Mouse (Mus musculus): ENCODE results near the gene Trim46.

The Trim46 gene

DNA sequence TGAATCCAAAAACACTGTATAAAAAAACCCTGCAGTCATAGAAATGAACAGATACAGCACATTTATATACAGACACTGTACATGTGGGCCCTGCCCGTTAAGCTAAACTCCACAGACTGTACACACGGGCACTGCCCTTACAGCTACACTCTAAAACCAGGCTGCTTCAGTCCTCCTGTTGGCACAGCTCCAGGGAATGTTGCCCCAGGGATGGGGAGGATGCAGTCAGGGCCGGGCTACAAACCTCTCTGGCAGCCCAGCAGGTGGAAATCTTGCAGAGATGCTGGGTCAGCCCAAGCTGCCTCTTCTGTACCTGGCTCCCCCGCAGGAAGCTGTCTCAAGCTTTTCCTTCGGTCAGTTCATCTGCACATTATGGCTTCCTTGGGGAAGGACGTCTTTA, 25.7 kb upstream of the Trim46 start:
- DNase-seq (ENCODE audit: low spot score in 2 of 2), result no peak

DNA sequence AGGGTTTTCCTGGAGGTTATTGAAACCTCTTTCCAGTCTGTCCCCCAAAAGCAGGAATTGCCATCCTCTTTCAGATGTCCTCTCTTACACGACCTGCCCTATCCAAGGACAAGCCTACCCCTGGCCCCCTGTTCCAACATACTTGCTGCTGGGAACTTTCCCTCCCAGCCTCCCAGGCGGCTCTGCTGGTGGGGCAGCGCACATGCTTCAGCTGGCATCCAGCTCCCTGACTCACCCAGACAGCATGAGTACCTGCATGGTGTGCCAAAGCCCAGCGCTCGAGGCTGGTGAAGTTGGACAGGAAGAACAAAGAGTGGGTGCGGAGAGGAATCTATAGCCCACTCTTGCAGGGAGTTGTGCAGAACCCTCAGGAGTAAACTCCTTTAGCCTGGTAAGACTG, 24.8 kb upstream of the Trim46 start:
- DNase-seq (ENCODE audit: low spot score in 2 of 2), result peak in 1 of 2 experiments; percentile 31

DNA sequence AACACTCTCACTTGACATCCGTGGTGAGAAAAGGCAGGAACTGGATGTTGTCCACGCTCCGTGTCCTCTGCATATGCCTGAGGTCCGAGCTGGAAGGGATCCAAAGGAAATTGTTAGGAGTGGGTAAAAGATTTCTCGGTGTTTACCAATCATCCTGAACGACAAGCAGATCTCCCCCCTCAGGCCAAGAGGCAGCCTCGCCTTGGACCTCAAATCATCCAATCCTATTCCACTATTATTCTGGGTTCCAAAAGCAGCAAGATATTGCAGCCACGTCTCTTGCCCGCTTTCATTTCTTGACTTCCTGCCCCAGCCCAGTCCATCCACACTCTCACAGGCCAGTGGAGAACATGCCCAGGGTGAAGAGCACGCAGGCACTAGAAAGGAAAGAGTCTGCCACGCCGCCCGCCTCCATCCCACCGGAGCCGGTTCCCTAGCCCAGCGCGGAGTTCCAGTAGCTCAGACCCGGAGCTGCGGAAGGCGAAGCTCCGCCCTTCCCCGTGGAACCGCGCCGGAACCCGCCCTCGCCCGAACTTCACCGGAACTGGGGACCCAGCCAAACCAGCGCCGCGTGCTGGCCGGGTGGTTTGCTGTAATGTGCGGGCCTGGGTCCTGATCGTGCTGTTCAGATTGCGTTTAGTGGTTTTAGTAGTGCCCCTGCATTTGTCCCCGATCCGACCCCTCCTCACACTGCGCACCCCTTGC, 24.1 kb upstream of the Trim46 start, which contains the start of gene Slc50a1:
Gene Slc50a1, minus strand, starts transcription at position 520 of the 705 bp plus-strand sequence.
- peak in 1 of 2 experiments; percentile 82 for DNase-seq (ENCODE audit: low spot score in 2 of 2)

DNA sequence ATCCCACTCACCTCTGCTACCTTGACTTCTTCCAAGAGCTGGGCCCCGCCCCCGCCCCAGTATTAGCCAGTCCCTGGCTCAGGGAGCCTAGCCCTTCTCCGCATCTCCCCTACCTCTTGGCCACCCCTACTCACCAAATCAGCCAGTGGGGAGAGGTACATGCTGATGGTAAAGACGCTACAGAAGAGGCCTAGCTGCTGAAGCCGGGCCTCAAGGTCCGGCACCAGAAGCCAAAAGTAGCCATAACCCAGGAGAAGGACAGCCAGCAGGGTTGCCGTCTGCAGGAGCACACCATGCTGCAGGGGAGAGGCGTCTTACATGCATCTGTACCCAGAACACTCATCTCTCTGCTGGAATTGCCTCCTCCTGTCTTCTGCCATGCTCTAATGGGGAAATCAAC, 22.8 kb upstream of the Trim46 start:
- DNase-seq (ENCODE audit: low spot score in 2 of 2), result no peak

DNA sequence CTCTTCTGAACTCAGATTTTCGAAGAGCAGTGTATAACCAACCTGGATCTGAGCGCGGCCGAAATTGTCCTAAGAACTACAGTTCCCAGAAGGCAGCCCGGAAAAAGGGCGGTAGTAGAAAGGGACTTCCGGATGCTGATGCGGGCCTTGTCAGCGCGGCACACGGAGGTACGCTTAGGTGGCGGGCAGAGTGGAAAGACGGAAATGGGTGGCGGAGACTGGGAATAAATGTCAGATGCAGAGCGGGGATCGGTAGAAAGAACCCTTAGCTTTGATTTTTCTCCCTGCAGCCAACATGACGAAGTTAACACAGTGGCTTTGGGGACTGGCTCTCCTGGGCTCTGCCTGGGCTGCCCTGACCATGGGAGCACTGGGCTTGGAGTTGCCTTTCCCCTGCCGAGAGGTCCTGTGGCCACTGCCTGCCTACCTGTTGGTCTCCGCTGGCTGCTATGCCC, 20.4 kb upstream of the Trim46 start:
- DNase-seq (ENCODE audit: low spot score in 2 of 2), result peak; percentile 63 to 79

DNA sequence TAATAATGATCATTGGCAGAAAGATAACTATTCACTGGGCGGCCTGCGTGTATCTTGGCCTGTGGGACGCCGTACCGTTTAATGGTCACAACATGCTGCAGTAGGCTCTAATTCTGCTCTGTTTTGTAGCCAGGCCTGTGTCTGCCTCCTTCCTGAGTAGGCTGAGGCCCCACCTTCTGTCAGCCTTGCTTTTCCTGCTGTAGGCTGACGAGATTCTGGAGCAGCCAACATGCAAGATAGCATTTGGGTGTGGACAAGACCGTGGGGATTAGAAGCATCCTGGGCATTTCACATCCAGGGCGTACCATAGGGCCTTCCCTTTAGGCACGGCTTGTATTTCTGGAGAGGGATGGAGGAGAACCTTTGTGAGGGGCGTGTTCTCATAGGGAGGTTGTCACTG, 16.3 kb upstream of the Trim46 start:
- no peak for DNase-seq (ENCODE audit: low spot score in 2 of 2)

DNA sequence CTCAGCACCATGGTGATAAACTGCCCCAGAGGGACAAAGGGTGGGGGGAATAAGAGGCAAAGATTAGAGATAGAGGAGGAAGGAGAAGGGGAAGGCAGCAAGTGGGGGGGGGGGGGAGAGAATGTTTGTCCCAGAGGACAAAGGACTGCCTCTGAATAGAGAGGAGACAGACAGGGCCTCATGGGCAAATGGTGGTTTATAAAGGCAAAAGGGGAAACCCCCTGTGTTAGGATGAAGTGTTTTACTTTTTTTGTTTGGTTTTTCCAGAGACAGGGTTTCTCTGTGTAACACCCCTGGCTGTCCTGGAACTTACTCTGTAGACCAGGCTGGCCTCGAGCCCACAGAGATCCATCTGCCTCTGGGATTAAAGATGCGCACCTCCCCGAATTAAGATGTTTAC, 14.1 kb upstream of the Trim46 start:
- no peak for DNase-seq (ENCODE audit: low spot score in 2 of 2)

DNA sequence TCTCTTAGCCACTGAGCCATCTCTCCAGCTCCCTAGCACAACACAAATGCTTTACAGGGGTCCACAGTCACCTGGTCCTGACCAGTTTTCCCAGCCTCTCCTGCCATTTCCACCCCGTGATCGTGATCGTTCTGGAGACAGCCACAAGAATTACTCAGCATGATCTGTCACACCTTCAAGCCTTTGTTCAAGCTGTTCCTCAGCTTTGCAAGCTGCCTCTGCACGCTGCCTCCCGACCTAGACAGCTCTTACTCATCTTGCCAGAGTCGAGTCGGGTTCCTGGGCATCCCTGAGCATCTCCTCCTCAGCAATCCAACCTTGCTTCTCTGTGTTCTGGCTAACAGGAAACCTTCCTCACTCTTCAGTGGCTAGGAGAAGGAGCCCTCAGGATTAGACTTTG, 13.0 kb upstream of the Trim46 start, which contains the start of gene Dpm3:
Gene Dpm3, plus strand, starts transcription at position 283 of the 400 bp plus-strand sequence.
- DNase-seq (ENCODE audit: low spot score in 2 of 2), result no peak

DNA sequence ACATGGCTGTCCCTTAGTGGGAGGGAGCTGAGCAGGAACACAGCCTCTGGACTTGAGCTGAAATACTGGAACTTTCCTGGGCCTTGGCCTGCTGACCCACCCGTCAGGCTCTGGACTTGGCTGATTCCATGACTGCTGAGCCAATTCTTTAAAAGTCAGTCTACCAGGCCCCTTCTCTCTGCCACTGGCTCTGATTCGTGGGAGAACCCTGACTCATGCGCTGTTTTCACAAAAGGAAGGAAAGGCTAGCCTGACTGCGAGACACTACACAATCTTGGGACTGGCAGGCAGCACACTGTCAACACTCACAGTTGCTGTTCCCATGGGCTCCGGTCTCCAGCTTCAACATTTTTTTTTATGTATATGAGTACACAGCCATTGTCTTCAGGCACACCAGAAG, 10.1 kb upstream of the Trim46 start:
- DNase-seq (ENCODE audit: low spot score in 2 of 2), result no peak

DNA sequence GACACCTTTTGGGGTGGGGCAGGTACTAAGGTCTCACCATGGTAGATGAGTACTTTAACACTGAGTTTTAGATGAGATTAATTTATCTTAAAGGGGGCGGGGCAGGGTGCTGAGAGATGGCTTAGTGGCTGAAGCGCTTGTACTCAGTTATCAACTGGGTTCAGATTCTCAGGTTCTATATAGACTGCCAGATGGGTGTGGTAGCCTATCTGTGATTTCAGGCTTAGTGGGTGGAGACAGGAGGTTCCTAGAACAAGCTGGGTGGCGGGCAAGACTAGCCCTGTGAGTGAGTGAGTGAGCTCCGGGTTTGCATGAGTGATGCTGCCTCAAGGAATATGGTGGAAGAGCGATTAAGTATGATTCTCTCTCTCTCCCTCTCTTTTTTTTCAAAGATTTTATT, 8.9 kb upstream of the Trim46 start:
- no peak for DNase-seq (ENCODE audit: low spot score in 2 of 2)

DNA sequence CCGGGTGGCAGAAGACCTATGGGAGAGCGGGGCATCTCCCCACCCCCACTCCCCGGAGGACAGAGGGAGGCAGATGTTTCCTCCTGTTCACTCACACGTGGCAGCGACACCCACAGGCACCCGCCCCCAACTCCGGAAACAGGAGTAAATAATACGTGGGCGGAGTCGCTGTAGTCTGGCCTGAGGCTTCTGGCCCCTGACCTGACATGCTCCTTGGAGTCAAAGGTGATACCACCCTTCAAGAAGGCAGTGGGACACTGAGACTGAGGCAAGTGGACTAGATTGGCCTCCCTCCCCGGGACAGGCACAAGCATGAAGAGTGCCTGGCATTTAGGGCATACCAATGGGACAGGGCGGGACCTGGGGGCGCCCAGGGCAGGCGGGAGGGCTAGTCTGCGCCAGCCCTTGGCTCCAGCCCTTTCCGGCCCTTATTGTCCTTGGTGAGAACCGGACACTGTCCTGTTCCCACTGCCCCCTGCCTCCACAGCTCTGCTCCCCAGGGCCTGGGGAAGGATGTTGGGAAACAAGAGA, 5.3 kb upstream of the Trim46 start:
- no peak for DNase-seq (ENCODE audit: low spot score in 2 of 2)

DNA sequence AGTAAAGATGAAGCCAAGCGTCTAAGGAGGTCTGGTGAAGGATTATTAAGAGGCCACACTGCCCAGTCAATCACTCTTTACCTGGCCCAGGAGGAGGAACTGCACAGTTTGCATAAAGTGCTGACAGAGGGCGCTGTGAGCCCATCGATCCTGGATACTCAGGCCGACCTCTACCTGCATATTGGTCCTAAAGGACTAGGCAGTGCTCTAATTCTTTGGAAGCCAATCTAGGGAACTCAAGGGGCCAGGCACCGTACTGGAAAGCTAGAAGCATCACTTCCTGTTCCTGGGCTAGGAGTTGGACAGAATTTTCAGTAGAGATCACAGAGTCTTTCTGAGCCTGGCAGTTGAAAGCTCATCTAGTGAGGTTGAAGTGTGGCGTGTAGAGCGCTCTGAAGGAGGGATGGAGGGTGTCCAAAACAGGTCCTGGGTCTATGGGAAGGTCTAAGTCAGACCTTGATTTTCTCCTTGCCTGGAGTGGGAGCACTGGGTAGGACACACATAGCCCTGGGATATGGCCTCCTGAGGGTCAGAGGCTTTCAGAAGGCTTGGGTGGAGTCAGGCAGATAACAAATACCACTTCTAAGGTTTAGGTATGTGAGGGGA, 4.4 kb upstream of the Trim46 start:
- no peak for DNase-seq (ENCODE audit: low spot score in 2 of 2)

DNA sequence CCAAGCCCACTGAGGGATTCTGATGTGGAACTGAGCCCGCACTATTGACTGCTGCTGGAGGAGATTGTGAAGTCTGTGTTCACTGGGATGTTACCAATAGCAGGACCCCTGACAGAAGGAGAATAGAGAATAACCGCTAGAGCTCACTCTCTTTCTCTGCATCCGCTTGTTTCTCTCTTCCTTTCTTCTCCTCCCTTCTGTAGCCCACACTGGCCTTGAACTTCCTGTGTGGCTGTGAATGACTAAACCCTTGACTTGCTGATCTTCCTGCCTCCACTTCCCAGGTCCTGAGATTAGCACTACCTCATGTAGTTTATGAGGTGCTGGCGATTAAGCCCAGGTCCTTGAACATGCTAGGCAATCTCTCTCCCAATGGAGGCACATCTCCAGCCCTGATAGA, 1.4 kb upstream of the Trim46 start:
- no peak for DNase-seq (ENCODE audit: low spot score in 2 of 2)

DNA sequence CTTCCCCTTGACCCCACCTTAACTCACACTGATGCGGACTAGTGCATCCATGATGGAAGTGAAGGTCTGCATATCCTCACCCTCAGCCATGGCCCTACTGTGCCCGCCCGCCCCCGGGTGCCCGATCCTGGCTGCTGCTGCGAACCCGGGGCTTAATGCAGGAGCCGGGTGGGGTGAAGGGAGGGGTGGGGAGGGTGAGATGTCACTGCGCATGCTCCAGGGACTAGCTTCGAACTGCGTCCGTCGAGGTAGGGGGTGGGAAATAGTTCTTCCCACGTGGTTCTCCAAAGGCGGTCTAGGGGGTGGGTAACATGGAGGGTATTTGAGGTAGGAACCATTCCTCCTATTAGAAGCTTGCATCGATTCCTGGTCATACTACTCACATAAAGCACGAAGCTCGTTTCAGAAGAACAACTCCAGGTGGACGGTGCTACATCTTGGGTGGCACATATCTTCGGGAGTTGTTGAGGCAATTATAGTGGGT, 379 bp downstream of the Trim46 start, which contains the start of gene Krtcap2:
Gene Krtcap2, plus strand, starts transcription at position 279 of the 484 bp plus-strand sequence.
- DNase-seq (ENCODE audit: low spot score in 2 of 2), result peak; percentile 73 to 81

DNA sequence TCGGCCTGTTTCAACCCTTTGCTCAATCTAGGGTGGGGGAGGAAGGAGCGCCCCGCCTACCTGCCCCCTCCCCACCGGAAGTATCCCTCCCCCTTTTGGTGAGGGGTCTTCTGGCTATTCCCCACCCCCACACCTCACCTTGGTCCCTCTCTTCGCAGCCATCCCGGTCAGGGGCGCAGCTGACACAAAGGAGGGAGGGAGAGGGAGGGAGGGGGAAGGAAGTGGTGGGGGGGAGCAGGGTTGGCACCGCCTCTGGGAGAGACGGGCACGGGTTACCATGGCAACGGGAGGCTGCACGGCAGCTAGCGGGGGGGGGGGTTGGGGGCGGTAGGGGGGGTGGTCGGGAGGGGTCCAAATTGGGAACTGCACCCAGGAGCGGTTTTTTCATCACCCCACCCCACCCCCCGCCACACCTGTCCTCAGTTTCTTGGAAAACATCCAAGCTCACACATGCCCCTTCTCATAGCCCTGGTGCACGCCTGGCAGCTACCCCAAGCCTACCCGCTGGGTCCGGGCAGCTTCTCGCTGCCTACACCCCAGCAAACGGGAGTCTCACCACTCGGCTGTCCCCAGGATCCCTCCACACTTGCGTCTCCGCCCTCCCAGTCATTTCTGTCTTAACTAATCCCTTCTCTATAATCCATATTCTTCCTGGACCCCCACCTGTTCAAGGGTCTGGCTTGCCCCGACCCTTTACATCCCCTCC, 974 bp downstream of the Trim46 start:
- peak; percentile 64 to 74 for DNase-seq (ENCODE audit: low spot score in 2 of 2)

DNA sequence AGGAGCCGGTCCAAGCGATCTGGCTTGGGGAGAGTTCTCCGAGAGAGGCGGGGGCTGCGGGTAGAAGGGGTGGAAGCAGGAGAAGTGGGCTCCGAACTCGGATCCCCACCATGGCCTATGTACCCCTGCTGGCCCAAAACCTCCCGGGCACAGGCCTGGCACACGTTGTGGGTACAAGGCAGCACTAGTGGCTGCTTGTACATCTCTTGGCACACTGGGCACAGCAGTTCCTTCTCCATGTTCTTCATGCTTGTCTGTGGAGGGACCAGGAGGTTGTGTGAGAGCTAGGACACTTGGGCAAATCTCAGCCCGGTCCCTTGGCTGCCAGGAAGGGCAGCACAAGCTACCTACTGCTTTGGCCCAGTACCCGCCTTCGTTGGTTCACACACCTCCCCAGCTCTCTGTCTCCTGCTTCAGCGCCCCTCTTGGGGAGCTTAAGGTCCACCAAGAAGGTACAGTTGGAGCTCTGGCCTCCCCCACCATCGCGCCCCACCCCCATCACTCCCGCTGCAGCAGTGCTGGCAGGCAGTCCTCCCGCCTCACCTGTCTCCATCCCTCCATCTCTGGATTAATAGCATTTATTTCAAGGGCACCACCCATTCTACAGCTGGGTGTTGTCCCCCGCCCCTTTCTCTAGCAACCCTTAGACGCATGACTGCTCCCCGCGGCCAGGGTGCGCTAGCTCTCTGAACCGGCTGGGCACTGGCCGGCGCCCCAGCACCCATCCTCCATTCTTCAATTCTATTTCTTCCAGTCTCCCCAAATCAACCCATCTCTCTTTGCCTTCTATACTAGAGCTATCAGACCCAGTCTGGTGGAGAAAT, 1.7 kb downstream of the Trim46 start:
- DNase-seq (ENCODE audit: low spot score in 2 of 2), result no peak

DNA sequence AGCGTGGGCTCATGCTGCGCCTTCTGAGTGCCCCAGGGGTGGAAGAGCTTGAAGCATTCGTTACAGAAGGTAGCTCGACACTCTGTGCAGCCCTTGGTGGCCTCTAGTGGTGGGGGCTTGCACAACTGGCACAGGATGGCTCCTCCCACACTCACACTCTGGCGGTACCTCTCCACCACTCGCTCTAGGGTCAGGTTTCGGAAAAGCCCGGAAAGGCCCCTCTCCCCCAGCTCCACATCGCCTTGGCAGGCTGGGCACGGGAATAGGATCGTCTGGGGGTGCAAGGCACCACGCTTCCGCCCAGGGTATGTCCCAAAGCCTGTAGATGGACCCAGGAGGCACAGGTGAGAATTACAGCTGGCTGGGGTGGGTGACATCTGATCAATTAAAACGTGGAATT, 2.5 kb downstream of the Trim46 start:
- peak in 1 of 2 experiments; percentile 63 for DNase-seq (ENCODE audit: low spot score in 2 of 2)

DNA sequence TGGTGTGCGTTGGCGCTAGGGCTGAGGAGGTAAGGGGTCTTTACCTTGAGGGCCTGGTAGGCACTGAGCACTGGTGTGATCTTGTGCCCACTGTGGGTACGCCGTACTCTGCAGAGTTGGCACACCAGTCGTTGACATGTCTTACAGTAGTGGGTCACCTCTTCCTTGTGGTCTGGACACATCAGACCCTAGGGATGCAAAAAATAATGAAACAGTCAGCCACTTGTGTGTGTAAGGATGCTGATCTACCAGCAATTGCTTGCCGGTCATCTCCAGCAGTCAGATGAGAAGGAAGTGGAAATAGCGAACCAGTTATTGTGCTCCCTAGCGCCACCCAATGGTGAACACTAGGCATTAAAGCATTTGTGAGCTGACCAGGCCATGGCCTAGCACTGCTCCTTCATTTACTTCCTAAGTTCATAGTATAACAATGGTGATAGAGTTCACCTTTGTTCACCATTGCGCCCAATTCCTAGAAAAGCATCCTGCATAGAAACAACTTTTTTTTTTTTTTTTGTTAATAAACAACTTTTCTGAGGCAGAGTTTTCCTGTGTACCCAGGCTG, 3.7 kb downstream of the Trim46 start:
- no peak for DNase-seq (ENCODE audit: low spot score in 2 of 2)

DNA sequence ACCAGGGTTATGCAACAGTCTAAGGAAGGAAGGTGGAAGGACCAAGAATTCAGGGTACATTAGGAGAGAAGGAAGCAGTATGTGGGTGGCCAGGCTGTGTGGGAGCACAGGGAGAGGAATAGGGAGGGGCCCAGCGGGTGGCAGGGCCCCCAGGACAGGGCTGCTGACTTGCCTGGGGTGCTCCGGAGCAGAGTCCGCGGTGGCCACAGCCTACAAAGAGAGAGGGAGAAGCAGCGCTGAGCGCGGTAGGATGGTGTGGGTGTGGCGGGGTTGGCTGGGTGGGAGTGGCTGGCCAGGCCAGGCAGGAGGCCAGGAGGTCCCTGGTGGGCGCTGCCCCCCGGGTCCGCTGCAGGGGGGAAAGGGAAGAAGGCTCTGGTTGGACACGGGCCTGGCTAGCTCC, 7.6 kb downstream of the Trim46 start:
- DNase-seq (ENCODE audit: low spot score in 2 of 2), result no peak

DNA sequence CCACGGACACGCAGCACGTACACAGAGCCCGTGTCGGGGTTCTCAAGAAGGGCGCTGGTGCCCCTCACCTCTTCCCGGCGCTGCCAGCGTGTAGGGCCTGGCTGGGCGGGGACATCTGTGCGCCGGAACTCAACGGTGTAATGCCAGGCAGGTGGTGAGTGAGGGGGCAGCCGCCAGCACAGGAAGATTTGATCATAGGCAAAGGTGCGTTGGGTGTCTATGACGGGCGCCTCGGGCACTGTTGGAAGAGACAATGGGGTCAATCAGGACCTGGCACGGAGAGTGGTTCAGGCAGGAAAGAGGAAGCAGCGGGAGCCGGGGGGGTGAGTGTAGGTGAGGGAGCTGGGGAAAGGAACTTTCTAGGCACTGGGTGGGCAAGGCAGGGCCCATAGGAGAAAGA, 8.4 kb downstream of the Trim46 start:
- no peak for DNase-seq (ENCODE audit: low spot score in 2 of 2)

DNA sequence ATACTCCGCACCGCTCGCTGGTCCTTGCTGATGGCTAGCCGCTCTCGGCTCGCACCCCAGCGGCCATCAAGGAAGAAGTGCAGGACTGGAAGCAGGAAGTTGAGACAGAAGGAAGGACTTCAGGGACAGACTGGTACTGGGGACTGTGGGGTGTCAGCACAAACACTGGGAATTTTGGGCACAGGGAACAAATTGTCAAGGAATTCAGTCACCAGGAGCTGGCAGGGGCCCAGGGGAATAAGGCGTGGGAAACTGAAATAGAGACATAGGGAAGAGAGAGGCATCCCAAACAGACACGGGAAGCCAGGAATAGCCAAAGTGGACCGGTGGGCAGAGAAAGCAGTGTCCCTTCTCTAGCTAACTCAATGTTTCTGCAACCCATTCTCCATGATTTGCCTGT, 9.6 kb downstream of the Trim46 start:
- no peak for DNase-seq (ENCODE audit: low spot score in 2 of 2)
